Mouse (Mus musculus) heart, adult 2 months (tissue): ENCODE data around the gene Zfp62. TPM values are rescaled to one million over a fixed set of nuclear protein-coding genes. Genes with fewer than 3 reads are reported as not detected.
A peak's percentile ranks its signal among the peaks of the same experiment; 100 is the strongest.

Experiments
- DNase-seq, 2 experiments: peaks; one replicate each; pipeline ENCODE4 v3.0.0; 2021
- H3K27ac ChIP-seq: fragments of 200-600 bp; 2 replicates; pipeline ENCODE4 v1.8.1; 2022
- H3K27me3 ChIP-seq: fragments of 200-500 bp; 2 replicates; pipeline ENCODE4 v1.6.1; 2012; ENCODE audit warnings: mild to moderate bottlenecking, low read length, inconsistent platforms, mixed read lengths; ENCODE audit not compliant: control insufficient read depth, insufficient read depth
- H3K36me3 ChIP-seq: fragments of 200-500 bp; 2 replicates; pipeline ENCODE4 v1.6.1; 2012; ENCODE audit warnings: low read length, inconsistent platforms; ENCODE audit not compliant: control insufficient read depth, insufficient read depth
- H3K4me1 ChIP-seq: fragments of 200-500 bp; 2 replicates; pipeline ENCODE4 v1.6.1; 2011; ENCODE audit warnings: low read length; ENCODE audit not compliant: control insufficient read depth, insufficient read depth
- H3K4me3 ChIP-seq: fragments of 200-600 bp; 2 replicates; pipeline ENCODE4 v1.8.1; 2022
- H3K79me2 ChIP-seq: fragments of 200-500 bp; replicated peaks from 2 replicates; pipeline ENCODE4 v1.6.1; 2012; ENCODE audit warnings: mild to moderate bottlenecking, inconsistent platforms, low read length, moderate library complexity, mixed read lengths; ENCODE audit not compliant: control insufficient read depth, insufficient read depth
- H3K9ac ChIP-seq: fragments of 200-500 bp; 2 replicates; pipeline ENCODE4 v1.6.1; 2012; ENCODE audit warnings: low read depth, mild to moderate bottlenecking, control low read depth, inconsistent platforms, low read length, mixed read lengths
- CTCF ChIP-seq: fragments of 200-600 bp; IDR thresholded peaks from 2 replicates; pipeline ENCODE4 v1.8.1; 2022; ENCODE audit warnings: antibody characterized with exemption, mild to moderate bottlenecking, moderate library complexity
- EP300 ChIP-seq: fragments of 200-500 bp; IDR thresholded peaks from 2 replicates; pipeline ENCODE4 v1.6.1; 2011; ENCODE audit warnings: low read depth, low read length, control low read depth; ENCODE audit not compliant: insufficient read depth
- POLR2A ChIP-seq: fragments of 200-500 bp; IDR thresholded peaks from 2 replicates; pipeline ENCODE4 v1.6.1; 2011; ENCODE audit warnings: mild to moderate bottlenecking, low read depth, low read length, control low read depth; ENCODE audit not compliant: insufficient read depth
- WGBS: fragments of 180-500 bp; shearing (Covaris S2); methylation state at CpG from one replicate; pipeline ENCODE4 v1.1.7; 2018; 5-methylcytosine and 5-hydroxymethylcytosine counted together
- intact Hi-C: fragments of 180-260 bp; cut with DNase I; formaldehyde crosslinking; loops from one replicate; pipeline ENCODE4 v1.15.1; 2025
- polyA plus RNA-seq: library from polyadenylated mRNA; depleted of rRNA; stranded (reverse); fragments of >200 nt; gene quantifications from 2 replicates; pipeline ENCODE4 v1.2.3, GENCODE M21; 2012
- total RNA-seq, 2 experiments: library from RNA; stranded (reverse); gene quantifications; 2 replicates each; pipeline ENCODE4 v1.2.3; 2021

Zfp62 gene
- total and polyA plus RNA-seq, 3 experiments: 2.9 to 28.9 (median 23.9) TPM

GRCm38 (mm10) chr11:49213505-49213904 is 10.4 kb downstream of the Zfp62 start:
- Histone ChIP-seq H3K79me2 (no peaks in the 10 kb centered on the region; the same call in 1 of the 2 replicates), H3K27me3 (no peaks in the 10 kb centered on the region), H3K9ac (no peak overlapping the region), H3K4me3 (no peak overlapping the region), H3K27ac (no peak overlapping the region), H3K36me3 (peaks cover 22% of the 10 kb centered on the region), H3K4me1 (peaks cover 2% of the 10 kb centered on the region)
- intact Hi-C loops: no loop called here
- no peak for TF ChIP-seq POLR2A
- no peak for TF ChIP-seq EP300
- TF ChIP-seq CTCF: no peak
- 97% methylated on average over 1 of the region's 1 CpGs for WGBS
- no peak for DNase-seq

- no peaks in the 10 kb centered on the region for H3K79me2 ChIP-seq
- peaks cover 6% of the 10 kb centered on the region for H3K36me3 ChIP-seq
- H3K27me3 ChIP-seq: no peaks in the 10 kb centered on the region
- H3K4me3 ChIP-seq: no peak overlapping the region
- H3K27ac ChIP-seq: no peak overlapping the region
- no peaks in the 10 kb centered on the region for H3K4me1 ChIP-seq
- no peak for TF ChIP-seq POLR2A
- TF ChIP-seq EP300: no peak
- TF ChIP-seq CTCF: no peak
- no peak overlapping the region for H3K9ac ChIP-seq
- WGBS: 95% methylated on average over 2 of the region's 2 CpGs
- DNase-seq: no peak
- intact Hi-C loops: no loop called here
These were observed 16.2 kb downstream of the Zfp62 start for GRCm38 (mm10) chr11:49219271-49219670.

GRCm38 (mm10) chr11:49224455-49224854 is 21.4 kb downstream of the Zfp62 start:
- no peak for TF ChIP-seq POLR2A
- TF ChIP-seq EP300: no peak
- TF ChIP-seq CTCF: no peak
- Histone ChIP-seq H3K4me1 (no peaks in the 10 kb centered on the region), H3K27me3 (no peaks in the 10 kb centered on the region), H3K27ac (no peak overlapping the region), H3K4me3 (no peak overlapping the region), H3K79me2 (no peaks in the 10 kb centered on the region), H3K36me3 (no peaks in the 10 kb centered on the region), H3K9ac (no peak overlapping the region)
- 64% methylated on average over 1 of the region's 1 CpGs for WGBS
- no peak for DNase-seq
- intact Hi-C loops: no loop called here

DNA sequence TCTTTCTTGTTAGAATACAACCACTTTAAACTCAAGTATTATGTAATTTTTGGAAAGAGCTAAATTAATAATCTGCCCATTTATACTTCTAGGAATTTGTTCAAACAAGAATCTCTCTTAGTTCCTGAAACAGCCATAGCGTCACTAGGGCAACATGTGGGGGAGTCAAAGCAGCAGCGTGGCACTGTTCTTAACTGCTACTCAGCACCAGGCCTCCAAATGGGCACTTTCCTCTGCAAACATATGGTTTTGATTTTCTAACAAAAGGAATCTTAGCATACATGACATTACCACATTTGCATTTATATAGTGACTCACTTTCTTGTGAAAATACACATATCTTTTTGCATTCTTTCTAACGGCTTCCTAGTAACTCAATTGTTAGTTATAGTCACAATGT is 29.7 kb downstream of the Zfp62 start:
- Histone ChIP-seq H3K79me2 (no peaks in the 10 kb centered on the region), H3K4me3 (no peak overlapping the region), H3K4me1 (no peaks in the 10 kb centered on the region; the same call in 1 of the 2 replicates), H3K27ac (no peak overlapping the region), H3K36me3 (no peaks in the 10 kb centered on the region), H3K27me3 (no peaks in the 10 kb centered on the region), H3K9ac (no peak overlapping the region)
- intact Hi-C loops: no loop called here
- 77% methylated on average over 3 of the region's 3 CpGs for WGBS
- no peak for DNase-seq
- TF ChIP-seq CTCF: no peak

DNA sequence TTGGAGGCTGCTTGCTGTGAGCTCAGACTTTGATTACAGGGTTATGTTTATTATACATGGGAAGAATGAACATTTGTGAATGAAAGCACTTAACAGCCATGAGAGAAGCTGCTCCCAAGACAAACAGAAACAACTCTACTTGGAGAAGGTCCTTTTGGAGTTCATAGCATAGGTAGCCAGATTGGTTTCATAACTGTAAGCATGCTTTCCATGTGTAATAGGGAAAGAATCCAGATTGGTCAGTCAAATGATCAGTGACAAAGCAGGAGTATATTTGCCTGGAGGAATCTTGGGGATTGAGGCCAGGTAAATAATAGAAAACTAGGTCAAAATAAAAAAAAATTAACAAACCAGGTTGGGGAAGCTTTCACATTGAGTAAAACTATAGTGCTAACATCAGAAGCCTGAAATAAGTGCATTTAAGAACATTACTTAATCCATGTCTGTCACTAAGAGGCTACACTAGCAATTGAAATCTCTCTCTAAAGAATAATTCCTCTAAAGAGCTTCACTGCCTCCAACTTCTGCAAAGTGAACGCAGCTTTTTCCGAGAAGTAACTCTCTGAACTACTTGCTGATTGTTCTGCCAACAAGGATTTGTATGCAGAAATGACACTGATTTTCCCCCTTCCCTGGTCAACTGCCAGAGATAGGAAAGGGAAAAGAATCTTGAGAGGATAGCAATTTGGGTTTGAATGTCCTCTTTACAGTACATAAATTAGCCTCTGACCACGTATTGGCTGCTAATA is 32.5 kb downstream of the Zfp62 start:
- no peaks in the 10 kb centered on the region for H3K36me3 ChIP-seq
- DNase-seq: no peak
- TF ChIP-seq EP300: no peak
- no peak overlapping the region for H3K9ac ChIP-seq
- 57% methylated on average over 3 of the region's 3 CpGs for WGBS
- H3K27me3 ChIP-seq: no peaks in the 10 kb centered on the region
- no peaks in the 10 kb centered on the region for H3K79me2 ChIP-seq
- H3K27ac ChIP-seq: no peak overlapping the region
- intact Hi-C loops: no loop called here
- no peak overlapping the region for H3K4me3 ChIP-seq
- H3K4me1 ChIP-seq: no peaks in the 10 kb centered on the region; the same call in 1 of the 2 replicates

- H3K4me3 ChIP-seq: no peak overlapping the region
- H3K36me3 ChIP-seq: no peaks in the 10 kb centered on the region
- 30% methylated on average over 1 of the region's 1 CpGs for WGBS
- intact Hi-C loops: no loop called here
- TF ChIP-seq POLR2A (no peak), CTCF (no peak), EP300 (no peak)
- H3K27me3 ChIP-seq: no peaks in the 10 kb centered on the region
- peaks cover 1% of the 10 kb centered on the region for H3K4me1 ChIP-seq
- DNase-seq: no peak
- peak overlapping the region; percentile 36; the same call in 1 of the 2 replicates for H3K27ac ChIP-seq
- H3K79me2 ChIP-seq: no peaks in the 10 kb centered on the region
- H3K9ac ChIP-seq: no peak overlapping the region
These were observed 33.8 kb downstream of the Zfp62 start for GRCm38 (mm10) chr11:49236891-49237290.
